Mouse (Mus musculus): ENCODE measurements around the gene AU040320.

- TF ChIP-seq CTCF (conservative IDR thresholded peaks at IDR 0.05; ENCODE audit: insufficient read depth, insufficient read length, low read depth, low read length): no peak
- no peak for TF ChIP-seq POLR2A (IDR thresholded peaks at IDR 0.05; ENCODE audit: low read depth, low read length)
Measured at GRCm38 (mm10) chr4:126732111-126732510, 21.2 kb upstream of the AU040320 start.
